Mouse (Mus musculus) heart, embryonic 11.5 days (tissue): ENCODE measurements around the gene Cdpf1. TPM values are rescaled to one million over a fixed set of nuclear protein-coding genes. Genes with fewer than 3 reads are reported as not detected.
A peak's percentile ranks its signal among the peaks of the same experiment; 100 is the strongest.

Experiments
- ATAC-seq: fragments of 200-750 bp; cut with Nextera tagmentation; replicated peaks from 2 replicates; pipeline ENCODE4 v1.8.0; 2017; ENCODE audit warnings: moderate library complexity; ENCODE audit not compliant: insufficient number of reproducible peaks, low FRiP score, low TSS enrichment
- H3K27ac ChIP-seq: fragments of 300-500 bp; sonication (generic); 2 replicates; pipeline ENCODE4 v1.5.1; 2014; ENCODE audit warnings: mild to moderate bottlenecking, low read depth, low read length
- H3K27me3 ChIP-seq: fragments of 300-500 bp; sonication (generic); 2 replicates; pipeline ENCODE4 v1.6.1; 2014; ENCODE audit warnings: mild to moderate bottlenecking, low read length, mixed read lengths; ENCODE audit not compliant: control insufficient read depth, insufficient read depth
- H3K36me3 ChIP-seq: fragments of 300-500 bp; sonication (generic); 2 replicates; pipeline ENCODE4 v1.6.1; 2014; ENCODE audit warnings: mild to moderate bottlenecking, low read length, moderate library complexity, mixed read lengths; ENCODE audit not compliant: control insufficient read depth, insufficient read depth
- H3K4me1 ChIP-seq: fragments of 300-500 bp; sonication (generic); 2 replicates; pipeline ENCODE4 v1.6.1; 2014; ENCODE audit warnings: low read length; ENCODE audit not compliant: control insufficient read depth, insufficient read depth
- H3K4me2 ChIP-seq: fragments of 300-500 bp; sonication (generic); 2 replicates; pipeline ENCODE4 v1.6.1; 2014; ENCODE audit warnings: mild to moderate bottlenecking, moderate library complexity
- H3K4me3 ChIP-seq: fragments of 300-500 bp; sonication (generic); 2 replicates; pipeline ENCODE4 v1.5.1; 2014; ENCODE audit warnings: low read depth, low read length
- H3K9ac ChIP-seq: fragments of 300-500 bp; sonication (generic); 2 replicates; pipeline ENCODE4 v1.6.1; 2014; ENCODE audit warnings: mild to moderate bottlenecking, low read depth, low read length, moderate library complexity
- H3K9me3 ChIP-seq: fragments of 300-500 bp; sonication (generic); replicated peaks from 2 replicates; pipeline ENCODE4 v1.6.1; 2016; ENCODE audit warnings: low read length; ENCODE audit not compliant: control insufficient read depth
- whole genome bisulfite sequencing: fragments of 180-500 bp; shearing (Covaris S2); extraction: QIAGEN DNeasy Blood & Tissue Kit; methylation state at CpG from one replicate; pipeline ENCODE4 v1.1.7; 2014; ENCODE audit not compliant: insufficient replicate concordance; 5-methylcytosine and 5-hydroxymethylcytosine counted together
- polyA plus RNA-seq: library from polyadenylated mRNA; unstranded; fragments of >200 nt; fragmentation: Nextera tagmentation; extraction: Ambion mirVana; gene quantifications from 2 replicates; pipeline ENCODE4 v1.2.1, GENCODE M21; 2014

The Cdpf1 gene
- polyA plus RNA-seq, 1 experiment from 2014 or later: 37.1 TPM

DNA sequence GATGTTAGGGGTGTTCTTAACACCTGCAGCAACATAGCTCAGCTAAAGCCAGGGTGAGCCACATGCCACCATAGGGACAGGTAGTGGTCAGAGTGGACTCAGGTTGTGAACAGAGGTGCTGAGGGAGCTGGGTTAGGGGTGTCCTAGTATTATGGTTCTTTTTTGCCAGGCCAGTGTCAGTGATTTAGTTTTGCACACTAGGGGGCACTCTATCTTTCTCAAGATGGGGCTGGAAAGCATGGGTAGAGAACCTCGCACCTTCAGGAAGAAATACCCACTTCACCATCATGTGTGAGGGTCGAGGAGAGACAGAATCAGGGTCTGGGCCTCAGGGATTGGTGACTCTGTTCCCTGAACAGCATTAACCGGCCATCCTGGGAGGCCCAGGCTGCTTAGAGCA lies 23.8 kb upstream of the Cdpf1 start:
- 56% methylated on average over 3 of the region's 3 CpGs for WGBS
- H3K27me3 ChIP-seq: no peaks in the 10 kb centered on the region
- H3K27ac ChIP-seq: no peak overlapping the region
- H3K9ac ChIP-seq: no peak overlapping the region
- H3K9me3 ChIP-seq: no peaks in the 10 kb centered on the region
- no peaks in the 10 kb centered on the region for H3K36me3 ChIP-seq
- H3K4me3 ChIP-seq: no peak overlapping the region
- H3K4me1 ChIP-seq: peaks cover 2% of the 10 kb centered on the region; the same call in 1 of the 2 replicates
- no peak for ATAC-seq
- H3K4me2 ChIP-seq: no peak overlapping the region

DNA sequence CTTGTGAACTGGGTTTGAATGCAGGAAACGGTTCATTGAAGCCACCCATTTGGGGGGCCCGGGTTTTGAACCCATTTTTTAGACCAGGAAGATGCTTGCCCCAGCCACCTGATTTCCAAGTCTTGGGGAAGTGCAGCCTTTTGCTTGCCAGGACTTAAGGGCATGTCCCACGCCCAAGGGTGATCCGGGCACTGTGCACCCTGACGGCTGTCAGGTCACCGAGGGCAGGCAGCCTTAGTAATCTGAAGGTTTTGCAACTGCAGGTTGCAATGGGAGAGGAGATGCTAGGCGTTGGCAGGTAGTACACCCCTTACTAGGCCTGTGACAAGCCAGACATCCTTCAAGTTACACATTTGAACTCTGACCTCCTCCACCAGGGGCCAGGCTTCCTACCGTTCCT lies 21.1 kb upstream of the Cdpf1 start:
- no peaks in the 10 kb centered on the region for H3K27me3 ChIP-seq
- peak overlapping the region; percentile 61 for H3K4me3 ChIP-seq
- peak overlapping the region; percentile 77 for H3K4me2 ChIP-seq
- peak overlapping the region; percentile 66; the same call in 1 of the 2 replicates for H3K9ac ChIP-seq
- H3K4me1 ChIP-seq: peaks cover 2% of the 10 kb centered on the region; the same call in 1 of the 2 replicates
- H3K27ac ChIP-seq: no peak overlapping the region
- 55% methylated on average over 8 of the region's 8 CpGs for WGBS
- H3K36me3 ChIP-seq: no peaks in the 10 kb centered on the region
- ATAC-seq: no peak
- H3K9me3 ChIP-seq: no peaks in the 10 kb centered on the region

DNA sequence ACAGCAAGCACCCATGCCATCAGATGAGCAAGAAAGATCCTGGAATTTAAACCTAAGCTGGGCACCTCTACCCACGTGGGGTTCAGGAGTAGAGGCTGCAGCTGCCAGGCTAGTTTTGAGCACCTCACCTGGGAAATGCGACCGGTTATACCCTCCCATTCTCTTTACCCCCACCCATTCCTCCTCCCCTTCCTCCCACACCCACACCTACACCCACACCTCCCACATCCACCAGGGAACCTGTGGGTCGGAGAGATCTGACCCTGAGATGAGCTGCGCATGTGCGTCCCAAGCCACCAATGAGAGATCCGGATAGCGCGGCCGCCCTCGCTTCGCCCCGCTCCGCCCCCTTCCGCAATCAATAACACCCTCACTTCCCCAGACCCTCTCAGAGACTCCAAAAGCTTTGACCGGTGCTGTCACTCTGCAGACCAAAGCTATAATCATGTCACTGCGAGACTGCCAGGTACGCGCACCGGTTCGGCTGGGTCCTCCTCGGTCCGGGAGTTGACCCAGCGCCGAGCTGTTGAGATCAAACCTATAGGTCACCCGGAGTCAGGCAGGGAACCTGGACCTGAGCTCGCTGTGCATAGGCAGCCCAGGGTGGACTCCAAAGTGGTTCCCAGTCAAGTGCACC lies 20.6 kb upstream of the Cdpf1 start, which contains the start of gene Ttc38:
TSS of gene Ttc38 (plus strand) at position 353 of the 637 bp plus-strand sequence.
- 2% methylated on average over 27 of the region's 27 CpGs for WGBS
- no peaks in the 10 kb centered on the region for H3K36me3 ChIP-seq
- ATAC-seq: peak; percentile 60
- peak within 1 kb of the TSS; percentile 66 for H3K9ac ChIP-seq
- no peaks in the 10 kb centered on the region for H3K9me3 ChIP-seq
- no peaks in the 10 kb centered on the region for H3K27me3 ChIP-seq
- peak within 1 kb of the TSS; percentile 77 for H3K4me2 ChIP-seq
- no peak within 1 kb of the TSS for H3K27ac ChIP-seq
- peak within 1 kb of the TSS; percentile 61 for H3K4me3 ChIP-seq
- H3K4me1 ChIP-seq: peaks cover 2% of the 10 kb centered on the region; the same call in 1 of the 2 replicates

DNA sequence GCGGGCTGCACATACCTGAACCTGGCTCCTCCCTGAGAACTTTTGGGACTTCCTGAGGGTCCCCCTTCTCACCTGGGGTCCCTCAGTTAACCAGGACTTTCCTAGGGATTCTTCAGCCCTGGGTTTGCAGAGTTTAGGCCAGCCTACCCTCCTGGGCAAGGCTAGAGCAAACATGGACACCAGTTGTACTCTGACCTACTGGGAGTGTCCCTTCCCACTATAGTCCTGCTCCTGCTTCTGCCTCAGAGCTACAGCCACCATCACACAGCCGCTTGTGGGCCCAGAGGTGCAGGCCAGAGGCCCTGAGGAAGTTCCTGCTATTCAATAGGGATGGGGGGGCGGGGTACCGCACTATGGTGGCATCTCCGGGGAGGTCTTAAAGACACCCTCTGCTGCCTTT lies 18.0 kb upstream of the Cdpf1 start:
- Histone ChIP-seq H3K9ac (no peak overlapping the region), H3K4me3 (no peak overlapping the region), H3K4me1 (peaks cover 2% of the 10 kb centered on the region; the same call in 1 of the 2 replicates), H3K27me3 (no peaks in the 10 kb centered on the region), H3K9me3 (no peaks in the 10 kb centered on the region), H3K36me3 (no peaks in the 10 kb centered on the region), H3K27ac (no peak overlapping the region), H3K4me2 (no peak overlapping the region)
- ATAC-seq: no peak
- 76% methylated on average over 5 of the region's 5 CpGs for WGBS

DNA sequence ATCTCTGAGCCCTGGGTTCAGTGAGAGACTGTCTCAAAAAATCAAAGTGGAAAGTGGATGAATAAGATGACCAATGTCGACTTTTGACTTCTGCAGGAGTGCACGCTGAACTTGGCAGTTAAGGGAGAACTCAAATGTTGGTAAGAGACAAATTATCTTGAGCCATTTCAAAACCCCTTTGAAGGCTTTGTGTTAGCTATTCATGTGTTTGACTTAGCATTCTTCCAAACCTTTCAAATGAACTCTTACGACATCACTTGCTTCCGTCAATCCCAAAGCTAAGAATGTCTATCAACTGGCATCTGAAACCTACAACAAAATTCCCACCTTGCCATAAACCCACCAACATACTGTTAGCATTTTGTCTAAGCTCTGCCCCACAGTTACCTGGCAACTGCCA lies 16.6 kb upstream of the Cdpf1 start:
- H3K27me3 ChIP-seq: no peaks in the 10 kb centered on the region
- no peak overlapping the region for H3K9ac ChIP-seq
- H3K4me1 ChIP-seq: peaks cover 2% of the 10 kb centered on the region; the same call in 1 of the 2 replicates
- no peak overlapping the region for H3K4me2 ChIP-seq
- 84% methylated on average over 4 of the region's 4 CpGs for WGBS
- H3K27ac ChIP-seq: no peak overlapping the region
- ATAC-seq: no peak
- H3K36me3 ChIP-seq: no peaks in the 10 kb centered on the region
- H3K4me3 ChIP-seq: no peak overlapping the region
- no peaks in the 10 kb centered on the region for H3K9me3 ChIP-seq

DNA sequence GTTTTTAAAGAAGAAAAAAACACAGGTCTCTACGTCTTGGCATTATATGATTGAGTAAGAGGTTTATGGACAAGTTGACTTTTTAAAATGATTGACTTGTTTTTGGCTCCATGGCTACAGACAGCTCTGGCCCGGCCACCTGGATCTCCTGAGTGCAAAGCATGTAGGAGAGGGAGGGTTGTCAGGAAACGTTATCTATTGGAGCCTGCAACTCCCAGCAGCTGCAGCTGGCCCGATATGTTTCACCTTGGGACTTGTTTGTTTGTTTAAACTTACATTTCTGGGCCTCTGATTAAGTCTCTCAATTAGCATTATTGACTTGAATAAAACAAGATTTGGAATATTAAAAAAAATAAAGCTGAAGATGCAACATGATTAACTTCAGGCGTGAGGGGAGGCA lies 15.2 kb upstream of the Cdpf1 start:
- H3K4me3 ChIP-seq: no peak overlapping the region
- H3K27me3 ChIP-seq: no peaks in the 10 kb centered on the region; the same call in 1 of the 2 replicates
- H3K4me1 ChIP-seq: peaks cover under 1% of the 10 kb centered on the region; the same call in 1 of the 2 replicates
- ATAC-seq: no peak
- no peak overlapping the region for H3K9ac ChIP-seq
- H3K9me3 ChIP-seq: no peaks in the 10 kb centered on the region
- H3K4me2 ChIP-seq: no peak overlapping the region
- H3K27ac ChIP-seq: no peak overlapping the region
- H3K36me3 ChIP-seq: no peaks in the 10 kb centered on the region
- 35% methylated on average over 5 of the region's 5 CpGs for WGBS

DNA sequence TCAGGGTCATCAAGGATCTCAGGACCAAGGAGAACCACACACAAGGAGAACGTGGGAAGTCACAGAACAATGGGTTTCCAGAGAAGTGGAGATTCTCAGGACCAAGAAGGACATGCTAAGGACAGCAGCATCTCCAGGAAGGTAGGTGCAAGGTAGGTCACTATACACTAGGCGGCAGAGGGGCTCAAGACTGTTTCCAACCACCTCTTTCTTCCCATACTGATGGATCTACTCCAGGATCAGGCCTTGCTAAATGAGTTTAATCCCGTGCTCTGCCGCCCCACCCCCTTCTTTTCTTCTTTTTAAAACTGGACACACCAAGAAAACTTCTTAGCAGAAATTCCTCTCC lies 10.5 kb upstream of the Cdpf1 start:
- no peak for ATAC-seq
- Histone ChIP-seq H3K4me2 (peak overlapping the region; percentile 97), H3K4me3 (peak overlapping the region; percentile 59), H3K36me3 (no peaks in the 10 kb centered on the region), H3K27ac (no peak overlapping the region), H3K27me3 (peaks cover 17% of the 10 kb centered on the region), H3K9me3 (no peaks in the 10 kb centered on the region), H3K4me1 (no peaks in the 10 kb centered on the region), H3K9ac (peak overlapping the region; percentile 78)
- 9% methylated on average over 4 of the region's 4 CpGs for WGBS

DNA sequence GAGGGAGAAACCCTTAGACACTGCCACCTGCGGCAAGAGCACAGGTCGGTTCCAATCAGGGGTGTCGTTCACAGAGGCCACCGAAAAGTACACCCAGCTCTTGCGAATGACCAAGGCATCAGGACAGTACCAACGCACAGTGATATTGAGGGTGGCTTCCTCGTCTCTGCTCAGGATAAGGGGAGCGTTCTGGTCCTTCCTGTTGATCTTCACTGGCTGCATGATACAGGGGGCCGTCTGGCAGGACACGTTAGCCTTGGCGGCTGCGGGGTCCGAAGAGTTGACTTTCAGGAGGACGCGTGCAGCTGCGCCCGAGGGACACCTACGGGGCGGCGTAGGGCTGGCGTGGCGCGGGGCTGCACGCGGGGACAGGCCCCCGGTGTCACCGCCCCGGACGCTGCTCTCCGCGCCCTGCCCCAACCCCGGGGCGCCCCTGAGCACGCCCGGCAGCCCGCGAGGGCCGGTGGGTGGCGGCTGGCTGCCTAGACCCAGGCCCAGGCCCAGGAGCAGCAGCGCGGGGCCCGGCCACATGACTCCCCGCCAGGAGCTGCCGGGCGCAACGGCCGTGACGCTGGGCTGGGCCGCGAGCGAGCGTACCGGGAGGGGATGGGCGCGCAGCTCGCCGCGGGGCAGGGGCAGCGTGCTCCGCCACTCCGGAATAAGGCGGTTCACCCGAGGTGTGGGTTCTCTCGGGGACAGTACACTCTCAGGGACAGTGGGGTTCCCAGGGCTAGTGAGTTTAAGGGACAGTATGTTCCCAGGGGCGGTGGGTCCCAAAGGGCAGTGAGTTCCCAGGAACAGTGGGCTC lies 9.9 kb upstream of the Cdpf1 start, which contains the start of gene Pkdrej:
TSS of gene Pkdrej (minus strand) at position 532 of the 808 bp plus-strand sequence.
- Histone ChIP-seq H3K4me2 (peak within 1 kb of the TSS; percentile 97), H3K36me3 (no peaks in the 10 kb centered on the region), H3K27me3 (peaks cover 17% of the 10 kb centered on the region), H3K4me1 (no peaks in the 10 kb centered on the region), H3K9ac (peak within 1 kb of the TSS; percentile 78), H3K4me3 (peak within 1 kb of the TSS; percentile 59), H3K27ac (no peak within 1 kb of the TSS), H3K9me3 (no peaks in the 10 kb centered on the region)
- under 1% methylated on average over 57 of the region's 65 CpGs for WGBS
- peak; percentile 22; the same call in 1 of the 2 replicates for ATAC-seq
